11 mouse cellular contexts compared by ENCODE assay signal in the genomic region with DNA sequence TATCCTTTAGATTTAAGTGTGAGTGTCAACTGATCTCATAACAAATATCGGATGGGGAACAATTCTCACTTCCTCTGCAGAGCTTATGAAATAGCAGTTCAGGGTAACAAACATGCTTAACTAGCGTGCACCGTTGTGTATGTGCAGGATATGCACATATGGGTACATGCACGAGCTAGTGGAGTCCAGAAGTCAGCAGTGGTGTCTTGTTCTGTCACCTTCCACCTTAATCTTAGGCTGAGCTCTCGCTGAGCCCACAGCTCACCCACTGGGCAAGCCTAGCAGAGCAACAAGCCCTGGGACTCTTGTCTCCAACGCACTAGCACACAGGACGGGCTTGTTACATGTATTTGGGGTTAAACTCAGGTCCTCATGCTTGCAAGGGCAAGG.
DNase-seq lines count a peak whose midpoint lies in the region; ATAC-seq and TF ChIP-seq lines count a peak whose summit lies in the region.
"Had no signal": no experiment of that assay in that cellular context is flagged by ENCODE, and none has a peak within 500 bp of the region (broad histone marks: within the 10 kb centered on the region; RNA-seq: fewer than 3 reads in every experiment).

No protein-coding gene starts in this region.

- peak; percentile 17; the same call in 1 of the 2 replicates for ATAC-seq in forebrain, embryonic 12.5 days (ENCODE audit: low FRiP score)
- peak; percentile 45; the same call in 1 of the 2 replicates for ATAC-seq in hindbrain, postnatal 0 days
- no peak for ATAC-seq in hindbrain, embryonic 14.5 days (ENCODE audit: low FRiP score)
- peak; percentile 80; the same call in 1 of the 2 replicates for ATAC-seq in midbrain, embryonic 16.5 days
- ATAC-seq in midbrain, embryonic 14.5 days (ENCODE audit: low FRiP score, low TSS enrichment), result no peak

- no peaks in the 10 kb centered on the region for H3K27me3 ChIP-seq in forebrain, embryonic 12.5 days
- no peaks in the 10 kb centered on the region for H3K27me3 ChIP-seq in forebrain, embryonic 10.5 days (ENCODE audit: poor library complexity, severe bottlenecking)
- no peaks in the 10 kb centered on the region for H3K27me3 ChIP-seq in hindbrain, postnatal 0 days (ENCODE audit: insufficient read depth, low read length)
- no peaks in the 10 kb centered on the region for H3K27me3 ChIP-seq in hindbrain, embryonic 14.5 days (ENCODE audit: control insufficient read depth, insufficient read depth, low read length)
- no peaks in the 10 kb centered on the region for H3K27me3 ChIP-seq in midbrain, embryonic 16.5 days (ENCODE audit: control insufficient read depth, insufficient read depth, low read depth, low read length)
- H3K27me3 ChIP-seq in midbrain, embryonic 14.5 days (ENCODE audit: control insufficient read depth, insufficient read depth, low read length), result no peaks in the 10 kb centered on the region
- H3K27me3 ChIP-seq: heart, embryonic 12.5 days had no signal

- no peaks in the 10 kb centered on the region for H3K4me1 ChIP-seq in forebrain, embryonic 12.5 days
- H3K4me1 ChIP-seq in forebrain, embryonic 10.5 days, result no peaks in the 10 kb centered on the region
- no peaks in the 10 kb centered on the region for H3K4me1 ChIP-seq in hindbrain, postnatal 0 days (ENCODE audit: insufficient read depth, low read length)
- no peaks in the 10 kb centered on the region for H3K4me1 ChIP-seq in hindbrain, embryonic 14.5 days (replicated peaks; ENCODE audit: control insufficient read depth, insufficient read depth, low read length)
- no peaks in the 10 kb centered on the region for H3K4me1 ChIP-seq in midbrain, embryonic 16.5 days (ENCODE audit: control insufficient read depth, insufficient read depth, low read length)
- H3K4me1 ChIP-seq in midbrain, embryonic 14.5 days (ENCODE audit: control insufficient read depth, insufficient read depth, low read length), result no peaks in the 10 kb centered on the region
- H3K4me1 ChIP-seq: heart, embryonic 12.5 days had no signal

- H3K4me2 ChIP-seq in forebrain, embryonic 12.5 days, result no peak overlapping the region
- no peak overlapping the region for H3K4me2 ChIP-seq in hindbrain, postnatal 0 days (ENCODE audit: low read depth, low read length)
- no peak overlapping the region for H3K4me2 ChIP-seq in hindbrain, embryonic 14.5 days (replicated peaks)
- H3K4me2 ChIP-seq in midbrain, embryonic 16.5 days (ENCODE audit: low read length), result no peak overlapping the region
- no peak overlapping the region for H3K4me2 ChIP-seq in midbrain, embryonic 14.5 days (ENCODE audit: low read length)
- H3K4me2 ChIP-seq: heart, embryonic 12.5 days had no signal

- TF ChIP-seq CTCF in hindbrain, postnatal 0 days (IDR thresholded peaks at IDR 0.05; ENCODE audit: low read depth), result no peak

- no peaks in the 10 kb centered on the region for H3K9me3 ChIP-seq in forebrain, embryonic 12.5 days
- no peaks in the 10 kb centered on the region for H3K9me3 ChIP-seq in forebrain, embryonic 10.5 days
- no peaks in the 10 kb centered on the region for H3K9me3 ChIP-seq in hindbrain, postnatal 0 days (ENCODE audit: low read length)
- H3K9me3 ChIP-seq in hindbrain, embryonic 14.5 days (ENCODE audit: control insufficient read depth, low read length), result no peaks in the 10 kb centered on the region
- no peaks in the 10 kb centered on the region for H3K9me3 ChIP-seq in midbrain, embryonic 16.5 days (replicated peaks; ENCODE audit: control insufficient read depth, low read length, poor library complexity, severe bottlenecking)
- H3K9me3 ChIP-seq in midbrain, embryonic 14.5 days (ENCODE audit: control insufficient read depth, low read length), result no peaks in the 10 kb centered on the region
- H3K9me3 ChIP-seq: heart, embryonic 12.5 days had no signal

- WGBS in forebrain, embryonic 12.5 days, result 84% methylated on average over 7 of the region's 7 CpGs
- WGBS in forebrain, embryonic 10.5 days, result 85% methylated on average over 7 of the region's 7 CpGs
- 83% methylated on average over 7 of the region's 7 CpGs for WGBS in hindbrain, postnatal 0 days
- WGBS in hindbrain, embryonic 14.5 days, result 87% methylated on average over 7 of the region's 7 CpGs
- WGBS in midbrain, embryonic 16.5 days, result 84% methylated on average over 7 of the region's 7 CpGs
- WGBS in midbrain, embryonic 14.5 days, result 86% methylated on average over 7 of the region's 7 CpGs

- DNase-seq in forebrain, embryonic 10.5 days (ENCODE audit: extremely low spot score, low spot score), result no peak
- DNase-seq in hindbrain, postnatal 0 days (ENCODE audit: low spot score), result no peak
- no peak for DNase-seq in hindbrain, embryonic 14.5 days (ENCODE audit: low spot score)
- no peak for DNase-seq in midbrain, embryonic 14.5 days
- DNase-seq in skeletal muscle tissue, adult 2 months (ENCODE audit: low read depth, low spot score), result peak; percentile 18
- no peak for DNase-seq in testis, postnatal 14 days (ENCODE audit: low spot score)
- DNase-seq: cerebellum, adult 8-10 months had no signal

- H3K36me3 ChIP-seq in forebrain, embryonic 12.5 days (replicated peaks), result no peaks in the 10 kb centered on the region
- H3K36me3 ChIP-seq in forebrain, embryonic 10.5 days (replicated peaks), result no peaks in the 10 kb centered on the region
- H3K36me3 ChIP-seq in hindbrain, postnatal 0 days (ENCODE audit: insufficient read depth, low read length), result no peaks in the 10 kb centered on the region
- H3K36me3 ChIP-seq in hindbrain, embryonic 14.5 days (replicated peaks; ENCODE audit: control insufficient read depth, insufficient read depth), result no peaks in the 10 kb centered on the region
- H3K36me3 ChIP-seq in midbrain, embryonic 16.5 days (ENCODE audit: control insufficient read depth, insufficient read depth, low read length), result no peaks in the 10 kb centered on the region
- no peaks in the 10 kb centered on the region for H3K36me3 ChIP-seq in midbrain, embryonic 14.5 days (ENCODE audit: control insufficient read depth, insufficient read depth, low read length)

- H3K4me3 ChIP-seq in forebrain, embryonic 12.5 days (replicated peaks), result no peak overlapping the region
- H3K4me3 ChIP-seq in forebrain, embryonic 10.5 days, result no peak overlapping the region
- H3K4me3 ChIP-seq in hindbrain, postnatal 0 days (ENCODE audit: low read length), result no peak overlapping the region
- H3K4me3 ChIP-seq in hindbrain, embryonic 14.5 days (replicated peaks; ENCODE audit: low read length), result no peak overlapping the region
- H3K4me3 ChIP-seq in midbrain, embryonic 16.5 days (ENCODE audit: low read depth, low read length), result no peak overlapping the region
- no peak overlapping the region for H3K4me3 ChIP-seq in midbrain, embryonic 14.5 days (replicated peaks; ENCODE audit: low read depth, low read length)
- H3K4me3 ChIP-seq: erythroblast, embryonic 14.5 days; heart, embryonic 12.5 days had no signal

- H3K27ac ChIP-seq in forebrain, embryonic 12.5 days, result no peak overlapping the region
- H3K27ac ChIP-seq in forebrain, embryonic 10.5 days, result no peak overlapping the region
- no peak overlapping the region for H3K27ac ChIP-seq in hindbrain, postnatal 0 days
- H3K27ac ChIP-seq in hindbrain, embryonic 14.5 days, result no peak overlapping the region
- no peak overlapping the region for H3K27ac ChIP-seq in midbrain, embryonic 16.5 days (ENCODE audit: low read length)
- no peak overlapping the region for H3K27ac ChIP-seq in midbrain, embryonic 14.5 days (replicated peaks; ENCODE audit: low read depth, low read length)

- no peak overlapping the region for H3K9ac ChIP-seq in forebrain, embryonic 12.5 days
- H3K9ac ChIP-seq in hindbrain, postnatal 0 days (replicated peaks; ENCODE audit: low read length), result no peak overlapping the region
- H3K9ac ChIP-seq in hindbrain, embryonic 14.5 days, result no peak overlapping the region
- no peak overlapping the region for H3K9ac ChIP-seq in midbrain, embryonic 16.5 days (ENCODE audit: low read depth, low read length)
- H3K9ac ChIP-seq in midbrain, embryonic 14.5 days (replicated peaks; ENCODE audit: low read length), result no peak overlapping the region
- H3K9ac ChIP-seq: heart, embryonic 12.5 days had no signal

Comparison
In these comparisons a context has a peak if more than half of its experiments do, and no peak if none do; other contexts are left out.
1. ATAC-seq: peak in forebrain, embryonic 12.5 days (single experiment), hindbrain, postnatal 0 days (single experiment) and midbrain, embryonic 16.5 days (single experiment); none in hindbrain, embryonic 14.5 days (single experiment) and midbrain, embryonic 14.5 days (single experiment).